Mouse (Mus musculus) G1E (cell line): ENCODE data around the gene AL607142.1.

Experiments used
- CTCF ChIP-seq: IDR thresholded peaks from 2 replicates; pipeline ENCODE4 v1.5.1; 2012; ENCODE audit warnings: low read depth, low read length, inconsistent platforms, mixed read lengths
- GATA1 ChIP-seq: IDR thresholded peaks from 2 replicates; pipeline ENCODE4 v1.6.1; 2012; ENCODE audit warnings: borderline replicate concordance, low read length, inconsistent platforms, mixed read lengths
- GATA2 ChIP-seq: IDR thresholded peaks from 2 replicates; pipeline ENCODE4 v1.6.1; 2012; ENCODE audit warnings: low read depth, low read length, inconsistent platforms, borderline replicate concordance
- POLR2AphosphoS5 ChIP-seq: IDR thresholded peaks from 2 replicates; pipeline ENCODE4 v1.6.1; 2012; ENCODE audit warnings: low read depth, low read length, inconsistent platforms; ENCODE audit not compliant: insufficient replicate concordance
- TAL1 ChIP-seq: conservative IDR thresholded peaks from 2 replicates; pipeline ENCODE4 v1.6.1; 2012; ENCODE audit warnings: low read depth, low read length, inconsistent platforms, mixed read lengths

DNA sequence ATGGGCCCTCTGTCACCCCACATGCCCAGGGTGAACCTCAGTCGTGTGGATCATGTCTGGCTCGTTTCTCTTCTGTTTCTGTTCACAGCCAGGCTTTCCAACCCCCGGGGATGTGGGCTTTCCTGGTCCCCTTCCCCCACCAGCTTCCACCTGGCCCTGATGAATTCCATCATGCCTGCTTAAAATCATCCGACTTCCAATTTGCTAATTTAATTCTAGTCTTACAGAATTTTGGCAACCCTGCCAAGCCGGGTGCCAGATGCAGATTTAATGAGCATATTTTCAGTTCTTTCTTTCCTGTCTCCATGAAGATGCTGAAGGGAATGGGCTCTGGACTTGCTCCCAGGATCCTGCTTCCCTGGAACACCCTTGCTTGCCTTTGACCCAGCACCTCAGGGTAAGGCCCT is 19.7 kb upstream of the AL607142.1 start:
- no peak for TF ChIP-seq CTCF
- TF ChIP-seq POLR2AphosphoS5 = no peak
- no peak for TF ChIP-seq TAL1
- TF ChIP-seq GATA1 = no peak
- TF ChIP-seq GATA2 = no peak
